Mouse (Mus musculus) limb, embryonic 14.5 days (tissue): ENCODE data around the gene Map3k20. TPM values are rescaled to one million over a fixed set of nuclear protein-coding genes. Genes with fewer than 3 reads are reported as not detected.

Experiments used
- ATAC-seq: fragments of 200-750 bp; cut with Nextera tagmentation; 2 replicates; pipeline ENCODE4 v1.8.0; 2017; ENCODE audit warnings: low read depth, moderate number of reproducible peaks, moderate TSS enrichment; ENCODE audit not compliant: low FRiP score
- DNase-seq: peaks from one replicate; pipeline ENCODE4 v3.0.0-alpha.2; 2015; ENCODE audit warnings: low spot score
- H3K27ac ChIP-seq: fragments of 300-500 bp; sonication (generic); replicated peaks from 2 replicates; pipeline ENCODE4 v1.5.1; 2014; ENCODE audit warnings: low read depth, mild to moderate bottlenecking, low read length, moderate library complexity, mixed read lengths
- H3K27me3 ChIP-seq: fragments of 300-500 bp; sonication (generic); 2 replicates; pipeline ENCODE4 v1.6.1; 2014; ENCODE audit warnings: low read length, mixed read lengths; ENCODE audit not compliant: control insufficient read depth, insufficient read depth
- H3K36me3 ChIP-seq: fragments of 300-500 bp; sonication (generic); 2 replicates; pipeline ENCODE4 v1.6.1; 2014; ENCODE audit warnings: mild to moderate bottlenecking, low read length, moderate library complexity, mixed read lengths; ENCODE audit not compliant: control insufficient read depth, insufficient read depth
- H3K4me1 ChIP-seq: fragments of 300-500 bp; sonication (generic); 2 replicates; pipeline ENCODE4 v1.6.1; 2014; ENCODE audit warnings: antibody characterized with exemption, low read length, mixed read lengths; ENCODE audit not compliant: control insufficient read depth, insufficient read depth
- H3K4me2 ChIP-seq: fragments of 300-500 bp; sonication (generic); replicated peaks from 2 replicates; pipeline ENCODE4 v1.6.1; 2014; ENCODE audit warnings: low read depth, mild to moderate bottlenecking, low read length, moderate library complexity; ENCODE audit not compliant: severe bottlenecking
- H3K4me3 ChIP-seq: fragments of 300-500 bp; sonication (generic); replicated peaks from 2 replicates; pipeline ENCODE4 v1.5.1; 2014; ENCODE audit warnings: low read length
- H3K9ac ChIP-seq: fragments of 300-500 bp; sonication (generic); 2 replicates; pipeline ENCODE4 v1.6.1; 2014; ENCODE audit warnings: mild to moderate bottlenecking, low read depth, low read length, moderate library complexity; ENCODE audit not compliant: severe bottlenecking
- H3K9me3 ChIP-seq: fragments of 300-500 bp; sonication (generic); 2 replicates; pipeline ENCODE4 v1.6.1; 2016; ENCODE audit warnings: low read length; ENCODE audit not compliant: control insufficient read depth
- POLR2A ChIP-seq: fragments of 200-500 bp; IDR thresholded peaks from 2 replicates; pipeline ENCODE4 v1.8.0; 2012; ENCODE audit warnings: inconsistent platforms, mild to moderate bottlenecking, moderate library complexity, borderline replicate concordance; ENCODE audit not compliant: insufficient read depth, insufficient read length; ENCODE audit errors: extremely low read depth
- WGBS: fragments of 180-500 bp; shearing (Covaris S2); extraction: QIAGEN DNeasy Blood & Tissue Kit; methylation state at CpG from one replicate; pipeline ENCODE4 v1.1.7; 2014; 5-methylcytosine and 5-hydroxymethylcytosine counted together
- polyA plus RNA-seq, 2 experiments: library from polyadenylated mRNA; depleted of rRNA in 1 of 2; stranded (reverse) in 1 of 2; unstranded in 1 of 2; fragments of >200 nt; fragmentation: Nextera tagmentation in 1 of 2; extraction: Ambion mirVana in 1 of 2; gene quantifications; 2 replicates each; pipeline versions ENCODE4 v1.2.1 to v1.2.3; 2012 to 2014

Map3k20 gene
- polyA plus RNA-seq, 2 experiments, result 14.6 to 18.2 TPM

GRCm38 (mm10) chr2:72390474-72390873 is 105.0 kb downstream of the Map3k20 start:
- Histone ChIP-seq H3K36me3 (no peaks in the 10 kb centered on the region), H3K9me3 (peaks cover 2% of the 10 kb centered on the region; the same call in 1 of the 2 replicates), H3K4me2 (no peak overlapping the region), H3K27me3 (no peaks in the 10 kb centered on the region), H3K4me3 (no peak overlapping the region), H3K27ac (no peak overlapping the region), H3K4me1 (peaks cover 9% of the 10 kb centered on the region; the same call in 1 of the 2 replicates), H3K9ac (no peak overlapping the region)
- TF ChIP-seq POLR2A, result no peak
- WGBS, result 61% methylated on average over 6 of the region's 6 CpGs
- DNase-seq (no peak), ATAC-seq (no peak)

- Histone ChIP-seq H3K4me3 (no peak overlapping the region), H3K4me1 (peaks cover 9% of the 10 kb centered on the region; the same call in 1 of the 2 replicates), H3K4me2 (no peak overlapping the region), H3K9me3 (peaks cover 7% of the 10 kb centered on the region; the same call in 1 of the 2 replicates), H3K27ac (no peak overlapping the region), H3K36me3 (no peaks in the 10 kb centered on the region), H3K9ac (no peak overlapping the region), H3K27me3 (no peaks in the 10 kb centered on the region)
- DNase-seq (no peak), ATAC-seq (no peak)
- WGBS, result 23% methylated on average over 4 of the region's 4 CpGs
- TF ChIP-seq POLR2A, result no peak
These were observed 105.6 kb downstream of the Map3k20 start for GRCm38 (mm10) chr2:72391024-72391423.

- no peak overlapping the region for H3K9ac ChIP-seq
- H3K4me2 ChIP-seq, result no peak overlapping the region
- no peaks in the 10 kb centered on the region for H3K27me3 ChIP-seq
- 88% methylated on average over 2 of the region's 2 CpGs for WGBS
- H3K27ac ChIP-seq, result no peak overlapping the region
- no peaks in the 10 kb centered on the region for H3K36me3 ChIP-seq
- H3K4me3 ChIP-seq, result no peak overlapping the region
- no peak for TF ChIP-seq POLR2A
- peaks cover 9% of the 10 kb centered on the region; the same call in 1 of the 2 replicates for H3K4me1 ChIP-seq
- DNase-seq (no peak), ATAC-seq (no peak)
- peaks cover 9% of the 10 kb centered on the region; the same call in 1 of the 2 replicates for H3K9me3 ChIP-seq
These were observed 106.3 kb downstream of the Map3k20 start for GRCm38 (mm10) chr2:72391721-72392120.

GRCm38 (mm10) chr2:72392316-72392715 is 106.9 kb downstream of the Map3k20 start:
- peak; percentile 38 for DNase-seq
- H3K36me3 ChIP-seq, result no peaks in the 10 kb centered on the region
- peaks cover 9% of the 10 kb centered on the region; the same call in 1 of the 2 replicates for H3K4me1 ChIP-seq
- TF ChIP-seq POLR2A, result no peak
- no peak overlapping the region for H3K4me3 ChIP-seq
- no peak overlapping the region for H3K27ac ChIP-seq
- H3K4me2 ChIP-seq, result no peak overlapping the region
- ATAC-seq, result no peak
- 48% methylated on average over 4 of the region's 4 CpGs for WGBS
- H3K9ac ChIP-seq, result no peak overlapping the region
- peaks cover 9% of the 10 kb centered on the region; the same call in 1 of the 2 replicates for H3K9me3 ChIP-seq
- H3K27me3 ChIP-seq, result no peaks in the 10 kb centered on the region

- 76% methylated on average over 6 of the region's 6 CpGs for WGBS
- Histone ChIP-seq H3K27ac (no peak overlapping the region), H3K4me3 (no peak overlapping the region), H3K36me3 (no peaks in the 10 kb centered on the region), H3K4me1 (no peaks in the 10 kb centered on the region), H3K4me2 (no peak overlapping the region), H3K9me3 (peaks cover 9% of the 10 kb centered on the region; the same call in 1 of the 2 replicates), H3K27me3 (no peaks in the 10 kb centered on the region), H3K9ac (no peak overlapping the region)
- no peak for ATAC-seq
- no peak for DNase-seq
- no peak for TF ChIP-seq POLR2A
These were observed 111.5 kb downstream of the Map3k20 start for GRCm38 (mm10) chr2:72396934-72397333.

GRCm38 (mm10) chr2:72398227-72398626 is 112.8 kb downstream of the Map3k20 start:
- Histone ChIP-seq H3K27ac (no peak overlapping the region), H3K4me1 (no peaks in the 10 kb centered on the region), H3K4me2 (no peak overlapping the region), H3K9ac (no peak overlapping the region), H3K9me3 (peaks cover 9% of the 10 kb centered on the region; the same call in 1 of the 2 replicates), H3K36me3 (no peaks in the 10 kb centered on the region), H3K4me3 (no peak overlapping the region), H3K27me3 (no peaks in the 10 kb centered on the region)
- DNase-seq (no peak), ATAC-seq (no peak)
- no peak for TF ChIP-seq POLR2A
- 32% methylated on average over 13 of the region's 13 CpGs for WGBS
